Mouse (Mus musculus): ENCODE measurements around the gene Ccp110.

Gene Ccp110

GRCm38 (mm10) chr7:118769655-118770054, 57.3 kb downstream of the Ccp110 start:
- no peak for DNase-seq (ENCODE audit: low spot score)

- no peak for DNase-seq (ENCODE audit: low spot score)
Measured at GRCm38 (mm10) chr7:118773027-118773426, 60.7 kb downstream of the Ccp110 start.

GRCm38 (mm10) chr7:118775991-118776390, 63.6 kb downstream of the Ccp110 start:
- DNase-seq (ENCODE audit: low spot score): no peak

- no peak for DNase-seq (ENCODE audit: low spot score)
Measured at GRCm38 (mm10) chr7:118776491-118776890, 64.1 kb downstream of the Ccp110 start.

GRCm38 (mm10) chr7:118777598-118778394, 65.4 kb downstream of the Ccp110 start:
- no peak for DNase-seq (ENCODE audit: low spot score)

GRCm38 (mm10) chr7:118778561-118778960, 66.2 kb downstream of the Ccp110 start:
- peak; percentile 8 for DNase-seq (ENCODE audit: low spot score)

GRCm38 (mm10) chr7:118783305-118784001, 71.1 kb downstream of the Ccp110 start:
- no peak for DNase-seq (ENCODE audit: low spot score)

GRCm38 (mm10) chr7:118786091-118786490, 73.7 kb downstream of the Ccp110 start:
- no peak for DNase-seq (ENCODE audit: low spot score)
